Mouse (Mus musculus) forebrain, embryonic 11.5 days (tissue): ENCODE data around the gene Gm10518. TPM values are rescaled to one million over a fixed set of nuclear protein-coding genes. Genes with fewer than 3 reads are reported as not detected.
A peak's percentile ranks its signal among the peaks of the same experiment; 100 is the strongest.
"Not testable (repeated sequence)": the region's sequence is repeated elsewhere in the genome, so short reads cannot be mapped to it uniquely, and the experiment has no call there.

Experiments used
- ATAC-seq: fragments of 200-750 bp; cut with Nextera tagmentation; replicated peaks from 2 replicates; pipeline ENCODE4 v1.8.0; 2017; ENCODE audit warnings: moderate TSS enrichment; ENCODE audit not compliant: low FRiP score
- DNase-seq: peaks from one replicate; pipeline ENCODE4 v3.0.0-alpha.2; 2017; ENCODE audit warnings: low spot score
- H3K27ac ChIP-seq: fragments of 300-500 bp; sonication (generic); 2 replicates; pipeline ENCODE4 v1.5.1; 2014; ENCODE audit warnings: low read depth, low read length
- H3K27me3 ChIP-seq: fragments of 300-500 bp; sonication (generic); 2 replicates; pipeline ENCODE4 v1.6.1; 2014; ENCODE audit warnings: mild to moderate bottlenecking, low read length, mixed read lengths; ENCODE audit not compliant: control insufficient read depth, insufficient read depth
- H3K36me3 ChIP-seq: fragments of 300-500 bp; sonication (generic); 2 replicates; pipeline ENCODE4 v1.6.1; 2014; ENCODE audit warnings: mild to moderate bottlenecking, low read length, moderate library complexity, mixed read lengths; ENCODE audit not compliant: control insufficient read depth, insufficient read depth
- H3K4me1 ChIP-seq: fragments of 300-500 bp; sonication (generic); replicated peaks from 2 replicates; pipeline ENCODE4 v1.6.1; 2014; ENCODE audit warnings: low read length, mixed read lengths; ENCODE audit not compliant: control insufficient read depth, insufficient read depth
- H3K4me2 ChIP-seq: fragments of 300-500 bp; sonication (generic); 2 replicates; pipeline ENCODE4 v1.6.1; 2014; ENCODE audit warnings: low read depth, mild to moderate bottlenecking, low read length, moderate library complexity, mixed read lengths; ENCODE audit not compliant: severe bottlenecking
- H3K4me3 ChIP-seq: fragments of 300-500 bp; sonication (generic); 2 replicates; pipeline ENCODE4 v1.5.1; 2014; ENCODE audit warnings: low read depth, low read length
- H3K9ac ChIP-seq: fragments of 300-500 bp; sonication (generic); 2 replicates; pipeline ENCODE4 v1.6.1; 2014; ENCODE audit warnings: low read length
- H3K9me3 ChIP-seq: fragments of 300-500 bp; sonication (generic); 2 replicates; pipeline ENCODE4 v1.6.1; 2016; ENCODE audit warnings: low read length, mixed read lengths; ENCODE audit not compliant: control insufficient read depth
- WGBS: fragments of 180-500 bp; shearing (Covaris S2); extraction: QIAGEN DNeasy Blood & Tissue Kit; methylation state at CpG from one replicate; pipeline ENCODE4 v1.1.7; 2014; 5-methylcytosine and 5-hydroxymethylcytosine counted together
- polyA plus RNA-seq: library from polyadenylated mRNA; unstranded; fragments of >200 nt; fragmentation: Nextera tagmentation; extraction: Ambion mirVana; gene quantifications from 2 replicates; pipeline ENCODE4 v1.2.1, GENCODE M21; 2014

Gm10518 gene
- polyA plus RNA-seq, 1 experiment from 2014 or later: 0.57 TPM

DNA sequence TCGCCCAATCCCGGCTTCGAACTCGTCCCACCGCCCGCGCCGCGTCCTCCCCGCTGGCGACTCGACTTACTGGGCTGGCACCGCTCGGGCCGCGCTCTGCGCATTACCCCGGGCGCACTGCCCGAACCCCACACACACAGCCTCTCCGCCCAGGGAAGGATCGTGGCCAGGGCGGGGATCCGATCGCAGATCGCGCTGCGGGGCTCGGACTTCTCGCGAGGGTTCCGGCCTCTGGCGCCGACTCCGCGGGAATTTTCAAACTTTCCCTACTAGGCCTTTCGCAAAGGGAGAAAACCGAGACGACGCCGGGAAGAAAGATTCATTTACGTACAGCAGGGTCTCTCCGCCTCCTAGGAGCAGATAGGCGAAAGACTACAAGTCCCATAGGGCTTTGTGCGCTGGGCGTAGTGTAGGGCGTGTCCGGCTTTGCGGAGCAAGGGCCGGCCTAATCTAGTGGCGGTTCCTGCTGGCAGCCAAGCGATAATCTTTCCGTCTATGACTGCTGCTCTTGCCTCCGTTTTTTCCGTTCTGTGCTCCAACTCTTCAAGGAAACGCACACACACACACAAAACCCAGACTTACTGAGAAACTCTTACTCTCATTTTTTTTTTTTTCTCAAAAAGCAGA is 450 bp downstream of the Gm10518 start, which contains the start of gene Ahctf1:
Gene Ahctf1, minus strand, starts transcription at position 168 of the 627 bp plus-strand sequence.
- Histone ChIP-seq H3K36me3 (no peaks in the 10 kb centered on the region), H3K4me1 (peaks cover 8% of the 10 kb centered on the region; the same call in 1 of the 2 replicates), H3K4me2 (peak within 1 kb of the TSS; percentile 66), H3K9me3 (no peaks in the 10 kb centered on the region), H3K4me3 (peak within 1 kb of the TSS; percentile 96), H3K9ac (peak within 1 kb of the TSS; percentile 97), H3K27ac (peak within 1 kb of the TSS; percentile 97), H3K27me3 (no peaks in the 10 kb centered on the region)
- under 1% methylated on average over 54 of the region's 56 CpGs for WGBS
- ATAC-seq (peak; percentile 99), DNase-seq (peak; percentile 98)

DNA sequence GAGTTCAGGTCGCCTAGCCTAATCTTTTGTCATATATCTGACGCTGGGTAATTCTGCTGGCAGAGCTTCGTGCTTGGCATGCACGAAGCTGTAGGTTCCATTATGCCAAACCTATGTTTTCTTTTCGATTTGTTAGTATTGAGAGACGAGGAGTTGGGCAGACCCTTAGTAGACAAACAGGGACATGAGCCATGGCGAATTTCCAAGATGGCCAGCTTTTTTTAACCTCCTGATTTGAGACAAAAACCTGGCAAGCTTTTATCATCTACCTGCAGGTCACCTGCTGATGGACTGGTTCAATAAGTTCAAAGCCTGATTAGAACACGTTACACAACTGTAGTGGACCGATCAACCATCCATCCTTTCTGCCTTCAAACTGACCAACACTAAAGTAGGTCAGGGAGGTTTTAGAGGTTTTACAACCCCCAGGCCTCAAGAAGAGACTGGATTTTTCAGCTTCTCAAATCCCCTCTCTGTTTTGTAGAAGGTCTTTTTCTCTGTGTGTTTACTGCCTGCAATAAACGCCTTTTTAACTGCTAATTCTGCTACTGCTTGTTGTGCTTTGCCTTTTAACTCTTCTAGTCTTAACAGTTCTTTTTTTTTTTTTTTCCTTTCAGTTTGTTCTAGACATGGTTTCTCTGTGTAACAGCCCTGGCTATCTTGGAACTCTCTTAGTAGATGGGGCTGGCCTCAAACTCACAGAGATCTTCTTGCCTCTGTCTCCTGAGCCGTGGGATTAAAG is 1.1 kb downstream of the Gm10518 start:
- DNase-seq: no peak
- no peak; the same call in 1 of the 2 replicates for ATAC-seq
- 39% methylated on average over 11 of the region's 11 CpGs for WGBS
- Histone ChIP-seq H3K9me3 (no peaks in the 10 kb centered on the region), H3K4me2 (peak overlapping the region; percentile 66), H3K4me1 (peaks cover 8% of the 10 kb centered on the region; the same call in 1 of the 2 replicates), H3K27me3 (no peaks in the 10 kb centered on the region), H3K27ac (peak overlapping the region; percentile 97), H3K4me3 (peak overlapping the region; percentile 96), H3K36me3 (no peaks in the 10 kb centered on the region), H3K9ac (peak overlapping the region; percentile 97)

DNA sequence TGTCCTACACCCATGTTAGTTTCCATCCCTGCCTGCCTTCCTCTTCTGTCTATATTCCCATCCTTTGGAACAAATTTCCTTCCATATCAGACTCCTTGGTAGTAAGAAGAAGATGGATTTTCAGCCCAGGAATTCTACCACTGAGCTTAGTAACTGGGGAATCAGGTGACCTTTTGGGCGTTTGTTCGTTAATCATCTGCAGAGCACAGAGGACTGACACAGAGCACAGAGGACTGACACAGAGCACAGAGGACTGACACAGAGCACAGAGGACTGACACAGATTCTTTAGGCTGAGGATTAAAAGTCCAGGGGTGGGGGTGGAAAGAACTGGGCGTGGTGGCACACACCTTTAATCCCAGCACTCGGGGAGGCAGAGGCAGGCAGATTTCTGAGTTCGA is 2.6 kb downstream of the Gm10518 start:
- H3K4me3 ChIP-seq: no peak overlapping the region
- H3K4me1 ChIP-seq: peaks cover 8% of the 10 kb centered on the region; the same call in 1 of the 2 replicates
- H3K4me2 ChIP-seq: no peak overlapping the region
- no peak overlapping the region for H3K27ac ChIP-seq
- H3K27me3 ChIP-seq: no peaks in the 10 kb centered on the region
- WGBS: 83% methylated on average over 5 of the region's 5 CpGs
- no peaks in the 10 kb centered on the region for H3K36me3 ChIP-seq
- H3K9me3 ChIP-seq: no peaks in the 10 kb centered on the region
- no peak for DNase-seq
- no peak overlapping the region for H3K9ac ChIP-seq
- ATAC-seq: no peak

DNA sequence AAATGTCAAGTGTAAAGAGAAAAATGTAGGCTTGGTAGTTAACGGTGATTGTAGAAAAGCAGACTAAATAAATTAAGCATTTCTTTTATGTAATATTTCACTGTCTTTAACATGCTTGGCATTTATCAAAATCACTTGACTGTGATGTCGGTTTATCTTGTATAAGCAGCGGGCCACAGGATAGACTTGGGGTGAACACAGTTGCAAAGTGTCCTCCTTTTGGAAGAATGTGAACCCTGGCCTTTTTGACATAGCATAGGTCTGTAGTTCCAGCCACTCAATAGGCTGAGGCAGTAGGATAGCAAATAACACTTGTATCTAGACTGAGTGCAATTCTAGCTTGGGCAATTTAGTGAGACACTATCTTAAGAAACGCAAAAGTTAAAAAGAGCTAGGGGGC is 4.3 kb downstream of the Gm10518 start:
- no peak overlapping the region for H3K4me2 ChIP-seq
- no peak overlapping the region for H3K27ac ChIP-seq
- ATAC-seq (no peak), DNase-seq (no peak)
- whole genome bisulfite sequencing: 91% methylated on average over 4 of the region's 4 CpGs
- H3K36me3 ChIP-seq: no peaks in the 10 kb centered on the region
- H3K27me3 ChIP-seq: no peaks in the 10 kb centered on the region
- no peaks in the 10 kb centered on the region for H3K4me1 ChIP-seq
- no peak overlapping the region for H3K9ac ChIP-seq
- no peaks in the 10 kb centered on the region for H3K9me3 ChIP-seq
- H3K4me3 ChIP-seq: no peak overlapping the region

DNA sequence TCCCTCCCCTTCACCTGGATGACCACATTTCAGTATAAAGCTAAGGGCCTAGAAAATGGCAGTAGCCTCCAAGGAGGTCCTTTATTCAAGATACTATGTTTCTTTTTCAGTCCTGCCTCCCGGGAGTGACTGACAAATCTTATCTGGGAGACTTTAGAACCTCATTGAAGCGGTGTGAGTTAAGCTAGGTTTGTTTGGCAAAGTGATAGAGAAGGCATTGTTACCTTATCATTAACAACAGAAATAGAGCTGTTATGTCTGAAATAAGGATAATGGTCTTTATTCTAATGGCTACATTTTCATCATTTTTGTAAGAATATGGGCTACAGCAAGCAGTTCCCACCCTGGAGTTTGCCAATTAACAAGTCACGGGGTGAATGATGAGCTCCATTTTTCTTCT is 5.1 kb downstream of the Gm10518 start:
- Histone ChIP-seq H3K9me3 (no peaks in the 10 kb centered on the region), H3K36me3 (no peaks in the 10 kb centered on the region)

DNA sequence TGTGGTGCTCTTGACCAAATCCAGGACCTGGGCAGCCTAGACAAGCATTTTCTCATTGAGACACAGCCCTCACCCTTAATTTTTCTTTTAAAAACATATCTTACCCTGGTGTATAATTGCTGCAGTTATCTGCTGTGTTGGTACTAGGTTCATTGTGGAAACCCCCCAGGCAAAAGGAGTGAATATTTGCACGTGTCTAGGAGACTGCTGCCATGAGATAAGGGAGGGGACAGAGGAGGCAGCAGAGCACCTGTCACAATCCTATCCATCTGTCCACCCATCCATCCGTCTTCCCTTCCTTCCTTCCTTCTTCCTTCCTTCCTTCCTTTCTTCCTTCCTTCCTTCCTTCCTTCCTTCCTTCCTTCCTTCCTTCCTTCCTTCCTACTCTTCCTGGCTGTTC is 10.2 kb downstream of the Gm10518 start:
- no peak overlapping the region for H3K9ac ChIP-seq
- 75% methylated on average over 2 of the region's 2 CpGs for WGBS

More for the DNA sequence above, 5.1 kb downstream of the Gm10518 start:
- H3K4me1 ChIP-seq: no peaks in the 10 kb centered on the region
- ATAC-seq (no peak), DNase-seq (no peak)
- no peak overlapping the region for H3K27ac ChIP-seq
- no peak overlapping the region for H3K4me2 ChIP-seq
- H3K27me3 ChIP-seq: no peaks in the 10 kb centered on the region
- H3K4me3 ChIP-seq: no peak overlapping the region
- H3K9ac ChIP-seq: no peak overlapping the region
- WGBS: 80% methylated on average over 3 of the region's 3 CpGs

DNA sequence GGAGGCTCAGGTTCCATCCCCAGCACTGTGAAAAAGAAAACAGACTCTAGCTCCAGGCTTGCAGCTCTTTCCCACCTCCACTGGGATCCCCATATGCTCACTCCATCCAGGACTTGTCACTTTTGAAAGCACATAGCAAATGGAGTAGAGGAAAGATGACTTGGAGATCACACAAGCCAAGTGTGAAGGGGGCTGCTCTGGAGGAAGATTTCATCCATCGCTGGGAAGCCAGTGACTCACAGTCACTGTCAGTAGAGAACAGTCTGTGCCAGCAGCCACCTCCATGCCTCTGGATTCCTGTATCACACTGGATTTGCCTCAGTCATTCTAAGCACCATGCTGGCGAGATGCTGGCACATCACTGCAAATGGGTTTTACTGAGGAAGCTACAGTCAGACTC is 11.4 kb downstream of the Gm10518 start:
- DNase-seq (no peak), ATAC-seq (no peak)
- no peak overlapping the region for H3K4me3 ChIP-seq
- no peak overlapping the region for H3K4me2 ChIP-seq
- no peak overlapping the region for H3K27ac ChIP-seq
- H3K4me1 ChIP-seq: no peaks in the 10 kb centered on the region
- H3K9me3 ChIP-seq: no peaks in the 10 kb centered on the region
- WGBS: 87% methylated on average over 2 of the region's 2 CpGs
- H3K27me3 ChIP-seq: no peaks in the 10 kb centered on the region
- H3K9ac ChIP-seq: no peak overlapping the region
- H3K36me3 ChIP-seq: no peaks in the 10 kb centered on the region

More for the DNA sequence above, 10.2 kb downstream of the Gm10518 start:
- Histone ChIP-seq H3K4me3 (no peak overlapping the region), H3K4me1 (no peaks in the 10 kb centered on the region), H3K27me3 (no peaks in the 10 kb centered on the region), H3K27ac (no peak overlapping the region), H3K9me3 (no peaks in the 10 kb centered on the region), H3K36me3 (no peaks in the 10 kb centered on the region), H3K4me2 (no peak overlapping the region)
- ATAC-seq: no peak
- DNase-seq: no peak

DNA sequence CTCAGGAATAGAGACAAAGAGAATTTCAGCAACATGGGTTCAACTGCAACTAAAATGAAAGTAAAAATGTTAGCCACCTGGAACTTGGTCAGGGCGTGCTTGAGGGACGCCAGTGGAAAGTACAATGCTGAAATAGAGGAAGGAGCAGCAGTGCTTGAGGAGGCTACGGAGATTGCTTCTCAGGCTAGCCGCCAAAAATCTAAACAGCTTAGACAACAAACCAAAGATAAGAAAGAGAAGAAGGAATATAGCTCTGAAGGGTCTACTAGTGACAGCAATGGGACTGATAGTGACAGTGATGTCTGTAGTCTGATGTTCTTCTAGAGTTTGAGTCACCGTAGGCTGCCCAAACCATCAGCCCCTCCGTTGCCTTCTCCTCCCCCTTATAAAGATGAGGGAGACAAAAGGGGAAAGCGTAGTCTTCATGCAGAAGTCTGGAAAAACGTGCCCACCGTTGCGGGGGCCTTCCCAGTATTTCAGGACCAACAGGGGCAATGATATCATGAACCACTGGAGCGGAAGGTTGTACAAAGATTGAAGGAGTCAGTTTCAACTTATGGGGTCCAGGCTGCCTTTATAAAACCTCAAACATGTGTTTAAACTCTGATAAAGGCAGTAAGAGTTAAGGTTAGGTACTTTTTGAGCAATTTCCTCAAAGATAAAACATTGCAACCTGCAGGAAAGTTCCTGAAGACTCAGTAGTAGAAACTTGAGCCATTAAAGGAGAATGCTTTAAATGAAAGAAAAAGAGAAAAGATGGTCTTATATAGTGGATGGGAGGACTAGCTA is 15.5 kb downstream of the Gm10518 start:
- H3K27me3 ChIP-seq, H3K9me3 ChIP-seq, H3K4me1 ChIP-seq, H3K9ac ChIP-seq, H3K4me3 ChIP-seq, ATAC-seq, H3K27ac ChIP-seq, DNase-seq, H3K4me2 ChIP-seq, H3K36me3 ChIP-seq: not testable (repeated sequence)
- WGBS: 91% methylated on average over 11 of the region's 11 CpGs
